Mouse (Mus musculus) common myeloid progenitor, adult 5-6 weeks (primary cell): Measurements from ENCODE around the gene Ppp2r5c. TPM values are rescaled to one million over a fixed set of nuclear protein-coding genes. Genes with fewer than 3 reads are reported as not detected.
A peak's percentile ranks its signal among the peaks of the same experiment; 100 is the strongest.

Experiments used
- ATAC-seq: replicated peaks from 2 replicates; pipeline ENCODE4 v1.8.0; 2016; ENCODE audit warnings: low read depth, mild to moderate bottlenecking, moderate TSS enrichment, inconsistent platforms; ENCODE audit not compliant: poor library complexity, severe bottlenecking
- total RNA-seq: library from RNA; stranded (forward); fragments of 200-1000, 187-1606 nt; gene quantifications from 2 replicates; pipeline ENCODE4 v1.2.3, GENCODE M21; 2017

Ppp2r5c gene
- total RNA-seq, 1 experiment from 2014 or later, result 222 TPM

- ATAC-seq, result no peak
Measured at GRCm38 (mm10) chr12:110507714-110508297, 60.9 kb downstream of the Ppp2r5c start.

- ATAC-seq, result no peak
Measured at GRCm38 (mm10) chr12:110508680-110509079, 61.8 kb downstream of the Ppp2r5c start.

DNA sequence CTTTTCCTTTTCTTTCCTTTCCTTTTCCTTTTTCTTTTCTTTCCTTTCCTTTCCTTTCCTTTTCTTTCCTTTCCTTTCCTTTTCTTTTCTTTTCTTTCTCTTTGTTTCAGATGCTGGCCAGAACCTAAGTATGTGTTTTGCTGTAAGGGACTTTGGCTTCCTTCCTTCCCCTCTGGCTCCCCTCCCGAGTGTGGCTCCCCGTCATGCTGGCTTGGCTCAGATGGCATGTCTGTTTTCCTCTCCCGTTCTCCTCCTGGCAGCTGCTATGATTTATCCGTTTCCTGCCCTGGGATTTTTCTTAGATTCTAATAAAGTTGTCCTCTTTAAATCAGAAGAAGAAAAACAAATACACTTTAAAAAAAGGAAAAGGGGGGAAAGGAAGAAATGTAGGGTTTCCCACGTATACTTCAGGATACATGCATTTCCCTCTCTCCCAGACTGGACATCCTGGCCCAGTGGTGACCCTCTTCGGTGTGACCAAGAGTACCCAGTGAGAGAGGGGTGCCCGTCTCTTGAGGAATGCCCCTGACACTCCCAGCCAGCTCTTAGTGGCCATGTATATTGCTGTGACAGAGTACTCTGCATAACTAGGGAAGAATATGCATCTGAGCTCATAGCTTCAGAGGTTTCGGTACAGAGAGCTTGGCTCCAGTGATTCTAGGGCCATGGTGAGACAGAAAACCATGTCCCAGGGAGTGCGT, 63.4 kb downstream of the Ppp2r5c start:
- ATAC-seq, result no peak

DNA sequence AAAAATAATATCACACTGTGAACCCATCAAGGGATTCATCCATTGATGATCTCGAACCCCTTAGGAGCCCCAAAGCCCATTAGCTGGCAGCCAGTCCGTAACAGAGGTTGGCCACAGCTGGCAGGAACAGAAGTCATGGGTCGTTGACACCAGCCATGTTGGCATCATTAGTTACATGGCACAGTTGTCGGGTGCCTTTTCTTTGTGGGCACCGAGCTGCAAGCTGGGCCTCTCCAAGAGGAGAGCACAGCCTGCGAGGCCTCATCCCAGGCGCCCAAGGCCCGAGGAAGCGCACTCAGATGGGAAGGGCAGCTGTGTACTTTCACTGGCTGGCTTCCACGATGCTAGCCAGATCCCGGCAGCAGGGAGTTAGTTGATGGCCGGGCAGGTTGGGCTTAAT, 64.3 kb downstream of the Ppp2r5c start:
- ATAC-seq, result no peak

DNA sequence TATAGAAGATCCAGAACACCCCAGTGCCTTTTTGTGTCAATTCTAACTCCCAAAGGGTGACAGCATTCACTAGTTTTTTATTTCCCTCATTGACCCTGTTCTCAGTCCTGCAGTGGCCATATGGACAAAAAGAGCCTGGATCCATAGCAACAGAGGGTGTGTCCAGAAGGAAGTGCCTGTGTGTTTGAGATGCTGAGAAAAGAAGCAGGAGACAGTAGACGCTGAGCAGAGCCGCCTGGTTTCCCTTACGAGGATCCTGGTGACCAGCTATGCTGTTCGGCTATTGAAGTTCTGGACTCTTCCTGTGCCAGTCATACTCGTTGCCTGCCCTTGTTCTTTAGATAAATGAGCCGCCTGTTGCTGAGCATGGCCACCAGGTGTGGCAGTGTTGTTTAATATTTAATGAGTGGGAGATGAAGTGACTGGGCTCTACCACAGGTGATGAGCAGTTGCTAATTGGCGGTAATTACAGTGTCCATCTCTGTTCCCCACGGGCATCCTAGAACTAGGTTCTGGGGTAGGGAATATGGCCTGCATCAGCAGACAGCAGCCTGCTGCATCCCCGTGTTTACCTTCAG, 65.0 kb downstream of the Ppp2r5c start:
- ATAC-seq, result no peak

GRCm38 (mm10) chr12:110512884-110513283, 66.0 kb downstream of the Ppp2r5c start:
- no peak for ATAC-seq

- no peak for ATAC-seq
Measured at GRCm38 (mm10) chr12:110515676-110516075, 68.8 kb downstream of the Ppp2r5c start.

GRCm38 (mm10) chr12:110520236-110520987, 73.5 kb downstream of the Ppp2r5c start:
- no peak for ATAC-seq

- no peak for ATAC-seq
Measured at GRCm38 (mm10) chr12:110523526-110523925, 76.6 kb downstream of the Ppp2r5c start.

DNA sequence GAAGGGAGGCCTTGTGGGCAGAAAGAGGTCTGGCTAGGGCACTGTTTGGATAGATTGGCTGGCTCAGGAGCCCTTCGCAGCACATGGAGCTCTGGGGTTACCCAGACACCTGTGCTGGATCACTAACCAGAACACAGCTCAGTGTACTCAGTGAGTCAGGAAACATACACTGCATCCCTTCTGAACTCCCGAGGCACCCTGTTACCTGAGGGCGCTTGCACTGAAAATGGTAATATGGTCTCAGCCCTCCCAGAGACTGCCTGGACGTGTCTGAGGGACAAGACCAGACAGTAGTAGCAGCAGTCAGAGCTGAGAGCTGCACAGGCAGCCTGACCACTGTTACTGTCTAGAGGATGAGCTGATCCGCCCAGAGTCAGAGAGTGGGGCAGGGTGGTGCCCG, 85.8 kb downstream of the Ppp2r5c start:
- ATAC-seq, result no peak

- ATAC-seq, result no peak
Measured at GRCm38 (mm10) chr12:110533151-110533550, 86.2 kb downstream of the Ppp2r5c start.

DNA sequence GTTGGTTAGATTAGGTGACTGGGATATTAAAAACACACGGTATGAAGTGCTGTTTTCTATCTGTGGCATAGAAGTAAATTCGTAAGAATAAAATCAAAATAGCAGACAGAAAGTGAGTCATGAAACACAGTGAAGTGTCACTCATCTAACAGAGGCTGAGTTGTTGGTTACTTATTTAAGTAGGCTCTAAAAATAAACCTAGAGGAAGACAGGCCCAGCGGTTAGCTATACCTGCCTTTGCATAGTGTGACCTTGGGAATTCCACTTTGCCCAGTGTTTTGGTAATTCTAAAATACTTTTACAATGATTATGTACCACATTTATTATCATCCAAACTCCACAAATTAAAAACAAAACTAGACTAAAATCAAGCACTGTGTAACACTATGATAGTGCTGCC, 86.9 kb downstream of the Ppp2r5c start:
- ATAC-seq, result no peak

DNA sequence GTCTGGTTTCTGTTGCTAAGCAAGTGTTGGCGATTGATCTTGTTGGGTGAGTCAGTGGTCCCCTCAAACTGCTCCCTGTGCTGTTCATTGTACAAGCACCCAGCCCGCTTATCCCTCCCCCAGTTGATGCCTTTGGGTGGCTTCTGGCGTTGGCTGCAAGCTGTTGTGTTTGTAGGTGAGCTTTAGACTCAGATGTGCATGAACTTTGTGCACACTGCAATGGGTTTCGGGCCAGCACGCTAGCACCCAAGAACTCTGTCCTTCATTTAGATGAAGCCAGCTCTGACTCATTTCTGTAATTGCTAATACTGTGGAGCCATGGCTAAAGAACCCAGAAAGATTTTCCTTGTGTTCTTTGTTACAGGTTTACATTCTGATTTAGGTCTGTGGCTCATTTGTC, 88.4 kb downstream of the Ppp2r5c start:
- no peak for ATAC-seq

- no peak for ATAC-seq
Measured at GRCm38 (mm10) chr12:110537751-110538150, 90.8 kb downstream of the Ppp2r5c start.

GRCm38 (mm10) chr12:110539346-110539745, 92.4 kb downstream of the Ppp2r5c start:
- no peak for ATAC-seq

DNA sequence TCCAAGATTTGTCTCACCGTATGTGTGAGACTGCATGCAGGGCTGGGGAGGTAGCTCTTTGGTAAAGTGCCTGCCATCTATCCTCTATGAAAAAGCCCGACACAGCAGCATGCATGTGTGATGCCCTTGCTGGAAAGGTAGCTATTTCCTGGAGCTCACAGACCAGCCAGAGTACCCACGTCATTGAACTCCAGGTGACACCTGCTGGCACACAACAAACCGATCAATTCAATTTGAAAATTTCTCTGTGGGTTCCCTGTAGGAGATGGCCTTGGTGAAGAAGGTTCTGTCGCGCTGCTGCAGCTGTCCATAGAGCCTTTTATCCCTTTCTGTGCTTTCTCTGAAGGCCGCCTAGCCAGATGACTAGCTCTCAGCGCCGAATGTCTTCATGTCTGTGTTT, 92.9 kb downstream of the Ppp2r5c start:
- no peak for ATAC-seq

DNA sequence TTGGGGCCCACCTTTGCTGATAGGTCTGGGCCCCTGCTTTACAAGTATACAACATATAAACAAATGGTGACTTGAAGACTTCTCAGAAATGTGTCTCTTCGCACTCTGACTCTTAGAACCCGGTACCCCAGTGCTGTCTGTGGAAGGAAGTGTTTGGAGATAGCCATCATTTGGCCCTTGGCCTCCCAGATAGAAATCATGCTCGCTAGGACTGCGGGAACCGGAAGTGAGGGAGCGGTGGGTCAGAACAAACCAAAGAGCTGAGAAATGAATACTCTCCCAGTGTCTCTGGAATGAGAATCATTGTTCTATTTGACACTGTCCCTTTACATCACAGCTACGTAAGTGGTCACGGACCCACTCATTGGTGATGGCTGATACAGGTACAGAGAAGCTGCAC, 93.4 kb downstream of the Ppp2r5c start:
- ATAC-seq, result no peak

- ATAC-seq, result no peak
Measured at GRCm38 (mm10) chr12:110541001-110541400, 94.1 kb downstream of the Ppp2r5c start.

GRCm38 (mm10) chr12:110541528-110541927, 94.6 kb downstream of the Ppp2r5c start:
- no peak for ATAC-seq

- ATAC-seq, result 0 out of 2 replicates have a peak, but pooled peaks have one; percentile 18
Measured at GRCm38 (mm10) chr12:110545040-110545701, 98.3 kb downstream of the Ppp2r5c start.
